Mouse (Mus musculus): ENCODE measurements around the gene Rab42.

Rab42 gene

DNA sequence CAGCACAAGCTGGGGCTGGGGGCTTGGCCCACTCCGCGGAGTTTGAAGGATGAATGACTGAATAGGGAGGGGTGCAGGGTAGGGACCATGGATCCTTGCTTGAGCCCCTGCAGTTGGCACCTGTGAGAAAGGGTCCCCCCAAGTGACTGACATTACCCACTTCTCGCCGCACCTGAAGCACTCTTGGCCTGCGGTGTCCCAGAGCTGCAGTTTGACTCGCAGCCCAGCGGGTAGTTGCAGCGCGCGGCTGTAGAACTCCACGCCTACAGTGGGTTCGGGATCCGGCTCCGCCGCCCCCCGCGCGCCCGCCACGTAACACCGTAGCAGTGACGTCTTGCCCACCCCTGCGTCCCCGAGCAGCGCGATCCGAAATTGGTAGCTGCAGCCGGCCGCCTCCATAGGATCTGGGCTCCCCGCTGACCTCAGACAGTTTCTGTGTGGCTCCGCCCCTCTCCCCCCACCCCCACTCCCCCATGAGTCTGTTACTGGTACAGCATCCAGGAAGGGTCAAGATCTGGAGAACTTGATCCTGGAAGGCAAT is at the start of gene Rab42:
Gene Rab42, minus strand, starts transcription at position 447 of the 541 bp plus-strand sequence.
- DNase-seq: peak; percentile 85

GRCm38 (mm10) chr4:132352739-132353138 is 49.6 kb upstream of the Rab42 start:
- DNase-seq: no peak

- no peak for DNase-seq
Observed at GRCm38 (mm10) chr4:132351401-132351800, 48.2 kb upstream of the Rab42 start.

DNA sequence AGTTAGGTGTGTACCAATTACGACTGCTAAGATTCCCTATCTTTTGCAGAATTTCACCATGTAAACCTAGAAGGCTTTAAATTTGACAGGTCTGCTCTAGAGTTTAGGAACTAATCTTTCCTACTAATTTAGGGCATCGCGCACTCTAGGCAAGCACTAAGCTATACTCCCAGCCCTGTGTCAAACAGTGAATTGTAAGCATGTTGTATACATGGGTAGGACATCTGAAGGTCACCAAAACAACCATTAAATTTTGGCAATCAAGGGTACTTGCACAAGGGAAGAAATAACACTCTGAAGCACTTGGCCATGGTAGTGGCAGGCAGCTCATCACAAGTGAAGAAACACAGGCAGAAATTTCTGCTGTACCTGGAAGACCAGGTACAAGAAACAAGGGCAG is 47.7 kb upstream of the Rab42 start:
- DNase-seq: no peak

DNA sequence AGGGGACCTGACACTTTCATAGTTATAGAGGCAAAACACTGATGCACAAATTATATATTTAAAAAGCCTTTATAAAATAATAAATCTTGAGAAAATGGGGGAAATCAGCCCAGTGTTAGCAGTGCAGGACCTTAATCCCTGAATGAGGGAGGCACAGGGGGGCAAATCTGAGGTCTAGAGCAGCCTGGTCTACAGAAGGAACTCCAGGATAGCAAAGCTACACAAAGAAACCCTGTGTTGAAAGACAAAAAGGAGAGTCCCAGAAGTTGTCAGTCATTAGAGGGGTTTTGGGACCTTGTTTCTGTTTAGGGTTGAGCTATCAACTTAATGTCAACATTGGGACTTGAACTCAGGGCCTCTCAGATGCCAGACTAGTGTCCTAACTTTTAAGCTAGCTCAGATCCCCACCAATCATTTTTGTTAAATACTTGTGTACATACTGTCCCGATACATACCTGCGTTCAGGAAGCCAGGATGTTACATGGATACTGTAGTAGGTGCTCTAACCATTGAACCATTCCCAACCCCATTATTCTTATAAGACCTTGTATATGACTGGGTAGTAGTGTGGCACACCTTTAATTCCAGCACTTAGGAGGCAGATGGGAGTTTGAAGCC is 47.0 kb upstream of the Rab42 start:
- DNase-seq: no peak

- no peak for DNase-seq
Observed at GRCm38 (mm10) chr4:132349495-132350122, 46.4 kb upstream of the Rab42 start.

DNA sequence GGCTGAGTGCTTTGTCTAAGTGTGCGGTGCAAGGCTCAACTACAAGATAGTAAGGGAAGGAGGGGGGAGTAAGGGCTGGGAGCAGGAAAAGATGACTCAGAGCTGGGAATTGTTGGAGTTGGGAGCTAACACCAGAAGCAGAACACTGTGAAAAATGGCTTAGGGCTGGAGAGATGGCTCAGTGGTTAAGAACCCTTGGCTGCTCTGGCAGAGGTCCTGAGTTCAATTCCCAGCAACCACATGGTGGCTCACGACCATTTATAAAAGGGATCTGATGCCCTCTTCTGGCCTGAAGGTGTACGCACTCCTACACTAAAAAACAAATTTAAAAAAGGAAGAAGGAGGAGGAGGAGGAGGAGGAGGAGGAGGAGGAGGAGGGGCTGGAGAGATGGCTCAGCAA is 43.5 kb upstream of the Rab42 start:
- no peak for DNase-seq

DNA sequence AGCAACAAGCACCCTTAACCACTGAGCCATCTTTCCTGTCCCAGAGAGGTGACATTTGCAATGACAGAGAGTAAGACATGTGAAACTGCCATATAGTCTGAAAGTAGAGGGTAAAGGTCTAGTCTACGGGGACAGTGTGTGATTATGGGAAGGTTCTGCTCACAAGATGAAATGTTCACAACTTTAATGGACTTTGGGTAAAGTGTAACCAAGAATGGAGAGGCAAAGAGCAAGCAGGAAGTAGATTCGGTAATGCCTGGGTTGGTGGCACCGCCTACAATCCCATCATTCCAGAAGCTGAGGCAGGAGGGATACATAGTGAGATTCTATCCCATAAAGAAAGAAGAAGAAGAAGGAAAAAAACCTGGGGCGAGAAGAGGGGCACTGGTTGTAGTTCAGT is 43.1 kb upstream of the Rab42 start:
- DNase-seq: no peak

GRCm38 (mm10) chr4:132345843-132346212 is 42.6 kb upstream of the Rab42 start:
- no peak for DNase-seq

DNA sequence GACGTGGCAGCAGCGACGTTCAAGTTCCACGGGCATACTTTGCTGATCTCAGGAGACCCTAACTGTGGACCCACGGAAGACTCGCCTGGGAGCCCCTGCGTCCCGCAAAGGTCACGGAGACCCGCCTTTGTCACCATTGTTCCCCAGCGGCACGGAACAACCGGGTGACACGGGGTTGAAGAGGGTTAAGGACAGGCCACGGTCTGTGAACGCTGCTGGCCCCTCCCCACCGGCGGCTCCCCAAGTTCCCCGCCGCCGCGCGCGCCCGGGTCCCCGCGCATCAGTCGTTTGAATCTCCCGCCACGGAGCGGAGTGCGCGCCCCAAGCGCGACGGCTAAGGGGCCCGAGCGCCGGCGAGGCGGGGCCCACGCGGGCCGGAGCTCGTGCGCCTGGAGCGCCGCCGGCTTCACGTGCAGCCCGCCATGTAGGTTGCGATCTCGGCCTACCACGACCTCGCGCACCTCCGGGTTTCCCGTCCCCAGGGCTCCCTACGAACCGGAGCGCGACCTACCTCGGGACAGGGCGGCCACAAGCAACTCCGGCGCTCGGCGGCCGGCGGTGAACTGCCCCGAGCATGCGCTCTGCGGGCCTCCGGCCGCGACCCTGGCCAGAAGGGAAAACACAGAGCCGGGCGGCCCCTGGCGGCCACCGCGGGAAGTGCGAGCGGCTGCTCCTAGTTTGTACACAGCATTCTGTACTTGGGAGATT is 42.1 kb upstream of the Rab42 start:
- DNase-seq: peak; percentile 94

DNA sequence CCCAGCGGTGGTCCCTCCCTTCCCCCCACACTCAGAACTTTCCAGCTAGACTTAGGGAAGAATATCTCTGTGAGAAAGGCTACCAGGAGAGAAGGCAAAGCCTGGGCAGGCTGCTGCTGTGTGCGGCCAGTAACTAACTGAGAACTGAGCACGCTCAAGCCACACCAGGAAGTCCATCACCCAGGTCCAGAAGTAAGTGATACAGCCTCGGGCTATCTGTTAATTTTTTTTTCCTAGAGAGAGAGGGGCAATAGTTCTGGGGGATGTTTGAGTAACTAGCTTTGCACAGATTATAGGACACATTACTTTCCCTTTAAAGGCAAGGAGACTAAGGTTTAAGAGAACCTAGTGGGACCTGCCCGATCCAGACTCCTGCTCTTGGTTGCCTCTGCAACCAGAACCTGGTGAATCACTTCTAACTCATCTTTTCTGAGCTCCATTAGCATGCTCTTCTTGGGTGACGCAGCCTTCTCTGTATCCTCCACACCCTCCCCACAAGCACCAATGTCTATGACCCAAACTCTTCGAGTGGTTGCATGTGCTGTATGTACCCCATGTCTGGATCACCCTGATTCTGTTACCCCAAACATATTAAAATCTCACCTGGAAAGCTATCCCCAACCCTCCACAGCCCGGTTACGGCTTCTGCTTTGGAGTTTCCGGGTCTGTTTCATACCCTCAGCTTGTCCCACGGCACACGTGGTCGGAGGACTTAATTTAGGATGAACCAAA is 41.4 kb upstream of the Rab42 start:
- peak; percentile 57 for DNase-seq

DNA sequence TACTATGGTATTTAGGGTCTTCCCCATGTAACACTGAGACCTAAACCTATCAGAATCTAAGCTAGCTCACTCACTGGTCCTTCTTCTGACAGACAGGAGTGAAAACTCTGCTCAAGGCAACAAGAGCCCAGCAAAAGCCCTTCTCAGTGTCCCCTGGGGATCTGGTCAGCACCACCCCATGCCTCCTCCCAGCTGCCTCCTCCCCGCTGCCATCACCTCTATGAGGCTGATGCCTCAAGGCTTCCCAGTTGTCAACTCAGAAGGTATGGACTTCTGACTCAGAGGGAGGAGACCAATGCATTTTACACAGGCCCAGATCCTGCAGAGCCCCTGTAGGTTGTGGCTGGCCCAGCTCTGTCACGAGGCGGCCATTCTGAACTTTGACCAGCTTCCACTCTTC is 38.3 kb upstream of the Rab42 start:
- DNase-seq: no peak

GRCm38 (mm10) chr4:132338943-132339342 is 35.8 kb upstream of the Rab42 start:
- no peak for DNase-seq

DNA sequence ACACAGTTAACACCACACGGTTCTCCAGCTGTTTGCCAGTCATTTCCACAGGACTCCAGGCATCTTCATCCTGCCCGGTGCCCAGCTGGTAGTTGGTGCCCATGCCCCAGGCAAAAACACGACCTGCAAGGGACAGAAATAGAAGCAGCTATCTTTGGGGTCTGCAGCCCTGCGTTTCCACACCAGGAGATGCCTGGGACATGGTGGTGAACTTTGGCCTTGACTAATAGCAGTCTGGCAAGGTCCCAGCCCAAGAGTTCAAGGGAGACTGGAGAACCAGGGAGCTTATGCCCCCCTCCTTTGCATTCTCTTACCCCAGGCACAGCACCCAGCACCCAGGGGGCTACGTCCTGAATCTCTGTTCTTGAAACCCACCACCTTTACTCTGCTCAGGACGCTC is 29.7 kb upstream of the Rab42 start:
- DNase-seq: no peak

GRCm38 (mm10) chr4:132331960-132332359 is 28.8 kb upstream of the Rab42 start:
- no peak for DNase-seq

DNA sequence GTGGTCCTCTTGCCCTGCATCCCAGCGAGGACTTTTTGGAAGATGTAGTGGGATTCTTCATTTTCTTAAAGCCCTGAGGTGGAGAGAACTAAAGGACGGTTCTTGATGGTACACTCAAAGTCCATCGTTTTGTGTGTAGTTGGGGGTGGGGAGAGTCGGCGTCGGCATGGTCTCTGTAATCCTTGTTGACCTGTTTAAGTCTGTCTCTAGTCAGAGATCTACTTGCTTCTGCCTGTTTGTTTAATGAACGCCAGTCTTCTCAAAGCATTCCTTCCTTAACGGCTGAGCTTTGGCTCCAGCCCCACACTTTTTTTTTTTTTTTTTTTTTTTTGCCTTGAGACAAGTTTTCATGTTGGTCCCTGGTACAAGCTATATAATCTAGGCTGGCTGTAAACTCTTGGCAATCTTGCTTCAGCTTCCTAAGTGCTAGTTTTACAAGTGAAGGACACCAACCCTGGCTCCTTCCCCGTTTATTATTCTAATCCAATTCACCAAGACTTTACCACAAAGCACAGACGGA is 26.7 kb upstream of the Rab42 start:
- no peak for DNase-seq

GRCm38 (mm10) chr4:132329115-132329834 is 26.1 kb upstream of the Rab42 start, which contains the start of gene Trnau1ap:
TSS of gene Trnau1ap (minus strand) at chr4:132329538.
- peak; percentile 98 for DNase-seq

GRCm38 (mm10) chr4:132328391-132328982 is 25.3 kb upstream of the Rab42 start:
- DNase-seq: no peak

DNA sequence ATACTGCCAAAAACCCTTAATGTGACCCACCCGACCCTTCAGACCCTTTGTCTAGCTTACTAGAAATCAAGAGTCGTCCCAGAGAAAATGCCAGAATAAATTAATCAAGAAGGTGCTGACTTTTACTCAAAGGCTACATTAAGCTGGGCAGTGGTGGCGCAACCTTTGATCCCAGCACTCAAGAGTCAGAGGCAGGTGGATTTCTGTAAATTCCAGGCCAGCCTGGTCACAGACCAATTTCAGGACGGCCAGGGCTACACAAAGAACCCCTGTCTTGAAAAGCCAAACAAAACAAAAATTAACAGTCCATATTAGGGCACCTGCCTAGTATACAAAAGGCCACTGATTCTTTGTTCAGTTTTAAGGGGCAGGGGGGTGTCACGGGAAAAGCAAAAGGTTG is 23.3 kb upstream of the Rab42 start:
- DNase-seq: no peak

- DNase-seq: no peak
Observed at GRCm38 (mm10) chr4:132315711-132316110, 12.5 kb upstream of the Rab42 start.

DNA sequence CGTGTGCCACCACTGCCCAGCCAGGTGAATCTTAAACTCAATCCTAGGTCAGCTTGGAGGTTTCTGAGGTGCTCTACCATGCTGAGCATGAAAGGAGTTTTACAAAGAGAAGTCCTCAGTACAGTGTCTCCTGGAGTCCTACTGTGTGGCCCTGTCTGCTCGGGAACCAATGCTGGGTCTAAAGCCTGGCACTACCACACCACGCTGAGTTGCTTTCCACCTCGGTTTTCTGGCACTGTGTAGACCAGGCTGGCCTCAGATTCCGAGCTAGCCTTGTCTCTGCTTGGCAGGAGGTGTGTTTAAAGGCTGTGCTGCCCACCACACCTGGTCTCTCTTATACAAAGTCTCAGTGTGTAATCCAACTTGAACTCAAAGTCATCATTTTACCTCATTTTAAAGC is 9.4 kb upstream of the Rab42 start:
- DNase-seq: no peak

DNA sequence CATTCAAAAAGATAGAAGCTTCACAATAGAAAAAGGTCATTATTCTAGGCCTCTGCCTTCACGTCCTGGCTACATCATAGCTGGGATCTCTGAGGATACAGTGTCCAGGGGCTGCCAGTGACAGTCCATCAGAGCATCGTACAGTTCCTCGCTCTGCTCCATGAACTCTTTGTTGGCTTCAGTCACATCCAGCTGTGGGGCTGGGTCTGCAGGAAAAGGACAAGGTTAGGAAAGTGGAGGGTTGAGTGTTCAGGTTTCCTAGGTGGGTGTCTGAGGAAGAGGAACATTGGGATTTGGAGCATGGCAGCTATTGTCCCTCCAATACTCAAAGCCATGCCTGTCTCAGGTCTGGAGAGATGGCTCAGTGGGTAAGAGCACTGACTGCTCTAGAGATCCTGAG is 8.6 kb upstream of the Rab42 start:
- DNase-seq: no peak
